Mouse (Mus musculus) layer of hippocampus, adult 11-12 months (tissue): ENCODE results near the gene Slc5a7.
A peak's percentile ranks its signal among the peaks of the same experiment; 100 is the strongest.

Source experiments
- DNase-seq: peaks from one replicate; pipeline ENCODE4 v3.0.0; 2022; ENCODE audit warnings: low spot score

Gene Slc5a7

GRCm38 (mm10) chr17:54298934-54299333 is at the start of gene Slc5a7:
Slc5a7 (minus strand) TSS chr17:54299034.
- DNase-seq, result no peak

GRCm38 (mm10) chr17:54347672-54348071 is 48.8 kb upstream of the Slc5a7 start:
- DNase-seq, result no peak

GRCm38 (mm10) chr17:54343395-54343794 is 44.6 kb upstream of the Slc5a7 start:
- DNase-seq, result peak; percentile 13

- no peak for DNase-seq
Measured at GRCm38 (mm10) chr17:54298232-54298924, 456 bp downstream of the Slc5a7 start.

GRCm38 (mm10) chr17:54250783-54251182 is 48.1 kb downstream of the Slc5a7 start:
- no peak for DNase-seq

- no peak for DNase-seq
Measured at GRCm38 (mm10) chr17:54243650-54244300, 55.1 kb downstream of the Slc5a7 start.

GRCm38 (mm10) chr17:54239435-54239834 is 59.4 kb downstream of the Slc5a7 start:
- no peak for DNase-seq
